Mouse (Mus musculus) thymus, adult 2 months (tissue): ENCODE measurements around the gene Vav1. TPM values are rescaled to one million over a fixed set of nuclear protein-coding genes. Genes with fewer than 3 reads are reported as not detected.

ENCODE experiments used
- DNase-seq: peaks from one replicate; pipeline ENCODE4 v3.0.0; 2021
- H3K27ac ChIP-seq: fragments of 200-500 bp; 2 replicates; pipeline ENCODE4 v1.5.1; 2012; ENCODE audit warnings: low read length, control low read depth; ENCODE audit not compliant: control insufficient read depth, insufficient read depth
- H3K27me3 ChIP-seq: fragments of 200-500 bp; 2 replicates; pipeline ENCODE4 v1.6.1; 2012; ENCODE audit warnings: mild to moderate bottlenecking, low read length, moderate library complexity, mixed read lengths; ENCODE audit not compliant: control insufficient read depth, insufficient read depth
- H3K36me3 ChIP-seq: fragments of 200-500 bp; 2 replicates; pipeline ENCODE4 v1.6.1; 2012; ENCODE audit warnings: mild to moderate bottlenecking, low read length, moderate library complexity; ENCODE audit not compliant: control insufficient read depth, insufficient read depth
- H3K4me1 ChIP-seq: fragments of 200-500 bp; replicated peaks from 2 replicates; pipeline ENCODE4 v1.6.1; 2012; ENCODE audit warnings: low read length; ENCODE audit not compliant: control insufficient read depth, insufficient read depth
- H3K4me3 ChIP-seq: fragments of 200-500 bp; 2 replicates; pipeline ENCODE4 v1.5.1; 2012; ENCODE audit warnings: mild to moderate bottlenecking, low read length, control low read depth, moderate library complexity; ENCODE audit not compliant: control insufficient read depth, insufficient read depth
- CTCF ChIP-seq: fragments of 200-500 bp; IDR thresholded peaks from 2 replicates; pipeline ENCODE4 v1.5.1; 2012; ENCODE audit warnings: mild to moderate bottlenecking, control low read depth, low read length, moderate library complexity, borderline replicate concordance; ENCODE audit not compliant: control insufficient read depth, poor library complexity, insufficient read depth; ENCODE audit errors: extremely low read depth
- POLR2A ChIP-seq: fragments of 200-500 bp; IDR thresholded peaks from 2 replicates; pipeline ENCODE4 v1.6.1; 2012; ENCODE audit warnings: mild to moderate bottlenecking, low read length, control low read depth, moderate library complexity; ENCODE audit not compliant: control insufficient read depth, poor library complexity, insufficient read depth; ENCODE audit errors: extremely low read depth
- WGBS: fragments of 180-500 bp; shearing (Covaris S2); methylation state at CpG from one replicate; pipeline ENCODE4 v1.1.7; 2018; 5-methylcytosine and 5-hydroxymethylcytosine counted together
- polyA plus RNA-seq: library from polyadenylated mRNA; depleted of rRNA; stranded (reverse); fragments of >200 nt; gene quantifications from 2 replicates; pipeline ENCODE4 v1.2.3, GENCODE M21; 2012

Vav1 gene
- polyA plus RNA-seq, 1 experiment, result 137 TPM

GRCm38 (mm10) chr17:57279591-57280224, 808 bp downstream of the Vav1 start:
- 0 out of 2 replicates have a peak, but pooled peaks have one; percentile 16 for TF ChIP-seq CTCF
- peak; percentile 67 for TF ChIP-seq POLR2A
- 4% methylated on average over 9 of the region's 9 CpGs for WGBS
- Histone ChIP-seq H3K27me3 (no peaks in the 10 kb centered on the region; the same call in 1 of the 2 replicates), H3K4me1 (peaks cover 54% of the 10 kb centered on the region), H3K27ac (peak overlapping the region; percentile 93), H3K36me3 (peaks cover 5% of the 10 kb centered on the region; the same call in 1 of the 2 replicates), H3K4me3 (peak overlapping the region; percentile 91)
- DNase-seq, result peak; percentile 77

- no peaks in the 10 kb centered on the region; the same call in 1 of the 2 replicates for H3K27me3 ChIP-seq
- H3K36me3 ChIP-seq, result peaks cover 5% of the 10 kb centered on the region; the same call in 1 of the 2 replicates
- 10% methylated on average over 3 of the region's 3 CpGs for WGBS
- TF ChIP-seq POLR2A (no peak), CTCF (no peak)
- peak overlapping the region; percentile 91 for H3K4me3 ChIP-seq
- peaks cover 54% of the 10 kb centered on the region for H3K4me1 ChIP-seq
- no peak for DNase-seq
- peak overlapping the region; percentile 65; the same call in 1 of the 2 replicates for H3K27ac ChIP-seq
Observed at GRCm38 (mm10) chr17:57280411-57280810, 1.5 kb downstream of the Vav1 start.

- WGBS, result 87% methylated on average over 5 of the region's 5 CpGs
- Histone ChIP-seq H3K4me3 (no peak overlapping the region), H3K27ac (no peak overlapping the region), H3K27me3 (no peaks in the 10 kb centered on the region; the same call in 1 of the 2 replicates), H3K36me3 (peaks cover 14% of the 10 kb centered on the region), H3K4me1 (peaks cover 52% of the 10 kb centered on the region)
- no peak for DNase-seq
- TF ChIP-seq POLR2A (no peak), CTCF (no peak)
Observed at GRCm38 (mm10) chr17:57283906-57284305, 5.0 kb downstream of the Vav1 start.

DNA sequence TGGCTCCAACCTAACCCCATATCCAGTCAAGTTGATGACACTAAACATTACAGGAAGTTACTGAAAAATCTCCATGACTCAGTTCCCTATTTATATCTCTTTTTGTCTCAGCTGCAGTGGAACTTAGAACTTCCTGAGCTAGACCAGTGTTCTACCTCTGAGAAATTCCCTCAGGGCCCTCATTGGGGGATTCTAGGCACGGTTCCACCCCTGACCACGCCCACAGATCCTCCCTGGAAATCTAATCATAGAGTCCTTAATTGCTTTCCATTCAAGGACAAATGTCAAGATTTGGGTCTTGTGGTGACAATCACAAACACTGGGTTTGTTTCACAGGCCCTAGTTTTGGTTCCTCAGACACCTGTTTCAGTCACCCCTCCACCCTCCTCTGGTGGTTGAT, 6.2 kb downstream of the Vav1 start:
- H3K4me1 ChIP-seq, result peaks cover 59% of the 10 kb centered on the region
- peak overlapping the region; percentile 50; the same call in 1 of the 2 replicates for H3K27ac ChIP-seq
- WGBS, result 35% methylated on average over 2 of the region's 2 CpGs
- H3K4me3 ChIP-seq, result no peak overlapping the region
- H3K36me3 ChIP-seq, result peaks cover 14% of the 10 kb centered on the region
- DNase-seq, result no peak
- no peaks in the 10 kb centered on the region; the same call in 1 of the 2 replicates for H3K27me3 ChIP-seq
- no peak for TF ChIP-seq CTCF
- TF ChIP-seq POLR2A, result no peak

DNA sequence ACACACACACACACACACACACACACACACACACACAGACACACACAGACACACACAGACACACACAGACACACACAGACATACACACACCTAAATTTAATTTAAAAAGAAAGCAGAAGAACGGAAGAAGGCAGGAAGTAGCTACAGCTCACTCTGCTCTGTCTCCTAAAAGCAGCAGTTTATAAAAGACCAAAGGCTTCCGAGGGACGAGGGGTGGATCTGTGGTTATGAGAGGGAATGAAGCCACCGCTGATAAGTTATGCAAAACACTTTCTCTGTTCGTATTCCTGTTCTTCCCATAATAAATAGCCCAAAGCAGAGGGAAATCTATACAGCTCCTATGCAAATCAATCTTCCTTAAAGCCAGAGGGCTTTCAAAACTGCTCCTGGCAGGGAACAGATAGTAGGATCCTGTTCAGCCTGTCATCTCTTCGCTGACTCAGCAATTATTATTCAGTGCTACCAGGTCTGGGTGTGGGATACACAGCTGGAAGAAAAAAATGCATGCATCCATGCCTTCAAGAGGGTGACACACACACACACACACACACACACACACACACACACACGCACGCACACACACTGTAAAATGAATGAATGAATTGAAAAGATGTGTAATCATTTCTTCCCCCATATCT, 7.9 kb downstream of the Vav1 start:
- H3K27ac ChIP-seq, result no peak overlapping the region; the same call in 1 of the 2 replicates
- TF ChIP-seq CTCF, result no peak
- TF ChIP-seq POLR2A, result no peak
- no peak overlapping the region for H3K4me3 ChIP-seq
- peaks cover 14% of the 10 kb centered on the region for H3K36me3 ChIP-seq
- 25% methylated on average over 8 of the region's 8 CpGs for WGBS
- H3K27me3 ChIP-seq, result no peaks in the 10 kb centered on the region; the same call in 1 of the 2 replicates
- DNase-seq, result peak; percentile 41
- peaks cover 57% of the 10 kb centered on the region for H3K4me1 ChIP-seq

GRCm38 (mm10) chr17:57289252-57289651, 10.4 kb downstream of the Vav1 start:
- WGBS, result 95% methylated on average over 5 of the region's 5 CpGs
- DNase-seq, result no peak
- Histone ChIP-seq H3K4me3 (no peak overlapping the region), H3K4me1 (peaks cover 41% of the 10 kb centered on the region), H3K27me3 (no peaks in the 10 kb centered on the region), H3K27ac (no peak overlapping the region), H3K36me3 (peaks cover 15% of the 10 kb centered on the region)
- TF ChIP-seq CTCF (no peak), POLR2A (no peak)

- Histone ChIP-seq H3K27ac (peak overlapping the region; percentile 56), H3K4me1 (peaks cover 33% of the 10 kb centered on the region), H3K36me3 (peaks cover 12% of the 10 kb centered on the region; the same call in 1 of the 2 replicates), H3K4me3 (no peak overlapping the region), H3K27me3 (no peaks in the 10 kb centered on the region)
- TF ChIP-seq CTCF, result no peak
- no peak for TF ChIP-seq POLR2A
- WGBS, result 27% methylated on average over 9 of the region's 9 CpGs
- DNase-seq, result peak; percentile 44
Observed at GRCm38 (mm10) chr17:57290001-57290670, 11.2 kb downstream of the Vav1 start.
